In the genomic region with DNA sequence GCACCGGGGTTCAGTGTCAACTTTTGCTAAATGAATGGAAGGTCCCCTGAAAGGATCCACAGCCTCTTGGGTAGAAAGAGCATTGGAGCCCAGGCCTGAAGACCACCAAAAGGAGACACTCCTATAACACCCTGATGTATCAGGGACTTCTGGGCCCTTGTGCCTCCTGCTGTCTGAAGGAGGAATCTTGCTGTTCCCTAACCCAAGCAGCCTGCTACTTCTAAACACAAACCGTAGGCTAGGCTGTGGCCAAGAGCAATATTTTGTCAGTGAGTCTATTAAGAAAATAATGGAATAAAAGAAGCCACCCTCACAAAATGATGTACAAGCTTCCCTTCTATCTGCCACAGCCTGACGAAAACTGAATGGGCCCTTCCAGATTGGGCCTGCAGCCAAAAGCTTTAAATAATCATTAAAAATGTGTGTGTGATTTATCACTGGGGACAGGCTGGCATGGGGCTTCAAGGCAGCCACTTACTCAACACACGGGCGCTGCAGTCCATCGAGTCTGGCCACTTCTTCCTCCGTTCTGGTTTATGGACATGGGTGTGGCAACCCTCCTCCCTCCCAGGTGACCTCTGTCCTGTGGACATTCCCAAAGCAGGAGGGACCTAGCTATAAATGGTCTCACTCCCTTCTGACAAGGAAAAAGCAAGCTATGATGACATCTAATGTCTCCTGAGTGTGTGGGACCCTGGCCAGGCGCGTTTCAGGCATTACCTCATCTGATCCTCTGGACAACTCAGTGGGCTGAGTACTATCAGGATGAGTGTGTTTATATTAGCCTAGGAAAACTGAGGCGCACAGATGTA, we compare ENCODE assay signal across 19 mouse cellular contexts. TPM values are rescaled to one million over a fixed set of nuclear protein-coding genes. Genes with fewer than 3 reads are reported as not detected.
A peak's percentile ranks its signal among the peaks of the same experiment; 100 is the strongest.
DNase-seq lines count a peak whose midpoint lies in the region; ATAC-seq and TF ChIP-seq lines count a peak whose summit lies in the region.
"Had no signal": no experiment of that assay in that cellular context is flagged by ENCODE, and none has a peak within 500 bp of the region (broad histone marks: within the 10 kb centered on the region; RNA-seq: fewer than 3 reads in every experiment).

No protein-coding gene starts in this region.

- no peaks in the 10 kb centered on the region for H3K36me3 ChIP-seq in kidney, adult 2 months (ENCODE audit: control insufficient read depth, insufficient read depth, low read length)
- H3K36me3 ChIP-seq in midbrain, embryonic 11.5 days (ENCODE audit: control insufficient read depth, insufficient read depth, low read length): no peaks in the 10 kb centered on the region
- no peaks in the 10 kb centered on the region for H3K36me3 ChIP-seq in midbrain, embryonic 10.5 days
- H3K36me3 ChIP-seq in intestine, postnatal 0 days (ENCODE audit: control insufficient read depth, insufficient read depth): no peaks in the 10 kb centered on the region
- no peaks in the 10 kb centered on the region for H3K36me3 ChIP-seq in stomach, embryonic 14.5 days (ENCODE audit: control insufficient read depth, insufficient read depth, low read length)
- H3K36me3 ChIP-seq: embryonic facial prominence, embryonic 15.5 days; forebrain, embryonic 12.5 days; limb, embryonic 12.5 days had no signal

- H3K27ac ChIP-seq in kidney, adult 2 months (ENCODE audit: insufficient read depth, low read depth, low read length): no peak overlapping the region
- H3K27ac ChIP-seq in midbrain, embryonic 11.5 days (ENCODE audit: low read depth, low read length): no peak overlapping the region
- H3K27ac ChIP-seq in midbrain, embryonic 10.5 days (replicated peaks): no peak overlapping the region
- H3K27ac ChIP-seq in intestine, postnatal 0 days (ENCODE audit: low read depth, low read length): no peak overlapping the region
- no peak overlapping the region for H3K27ac ChIP-seq in stomach, embryonic 14.5 days (ENCODE audit: low read length)
- H3K27ac ChIP-seq: embryonic facial prominence, embryonic 15.5 days; forebrain, embryonic 12.5 days; limb, embryonic 12.5 days; liver, embryonic 14.5 days; macrophage had no signal

- peak; percentile 3 for DNase-seq in kidney, adult 2 months
- DNase-seq in kidney, postnatal 25 days: no peak
- peak; percentile 49 for DNase-seq in midbrain, embryonic 11.5 days (ENCODE audit: low spot score, missing footprints)
- no peak for DNase-seq in midbrain, embryonic 10.5 days (ENCODE audit: low spot score)
- DNase-seq in testis, postnatal 14 days (ENCODE audit: low spot score): no peak
- DNase-seq: cerebellum, adult 9-10 months; right cerebral cortex, postnatal 4 days; thymus, postnatal 14 days had no signal

- no peak for TF ChIP-seq CTCF in kidney, adult 2 months (conservative IDR thresholded peaks at IDR 0.05; ENCODE audit: insufficient read depth, insufficient read length, low read depth, low read length)
- peak; percentile 30; the same call in 1 of the 2 replicates for TF ChIP-seq CTCF in intestine, postnatal 0 days (IDR thresholded peaks at IDR 0.05; ENCODE audit: low read depth)

- no peaks in the 10 kb centered on the region for H3K9me3 ChIP-seq in midbrain, embryonic 11.5 days (ENCODE audit: control insufficient read depth, low read length)
- H3K9me3 ChIP-seq in midbrain, embryonic 10.5 days (replicated peaks): no peaks in the 10 kb centered on the region
- H3K9me3 ChIP-seq in intestine, postnatal 0 days (ENCODE audit: control insufficient read depth): no peaks in the 10 kb centered on the region
- no peaks in the 10 kb centered on the region for H3K9me3 ChIP-seq in stomach, embryonic 14.5 days (ENCODE audit: control insufficient read depth, low read depth, low read length)
- H3K9me3 ChIP-seq: embryonic facial prominence, embryonic 15.5 days; forebrain, embryonic 12.5 days; limb, embryonic 12.5 days had no signal

- H3K4me1 ChIP-seq in kidney, adult 2 months (ENCODE audit: control insufficient read depth, insufficient read depth, low read length): no peaks in the 10 kb centered on the region
- no peaks in the 10 kb centered on the region for H3K4me1 ChIP-seq in midbrain, embryonic 11.5 days (ENCODE audit: control insufficient read depth, insufficient read depth, low read length)
- no peaks in the 10 kb centered on the region for H3K4me1 ChIP-seq in midbrain, embryonic 10.5 days
- H3K4me1 ChIP-seq in intestine, postnatal 0 days (replicated peaks; ENCODE audit: control insufficient read depth, insufficient read depth, low read length): no peaks in the 10 kb centered on the region
- H3K4me1 ChIP-seq in stomach, embryonic 14.5 days (ENCODE audit: control insufficient read depth, insufficient read depth, low read length): no peaks in the 10 kb centered on the region
- H3K4me1 ChIP-seq: embryonic facial prominence, embryonic 15.5 days; forebrain, embryonic 12.5 days had no signal

- H3K4me3 ChIP-seq in kidney, adult 2 months (ENCODE audit: insufficient read depth, low read depth, low read length): no peak overlapping the region
- H3K4me3 ChIP-seq in midbrain, embryonic 11.5 days (ENCODE audit: low read depth, low read length): no peak overlapping the region
- H3K4me3 ChIP-seq in midbrain, embryonic 10.5 days: no peak overlapping the region
- H3K4me3 ChIP-seq in intestine, postnatal 0 days (ENCODE audit: low read depth, low read length): no peak overlapping the region
- H3K4me3 ChIP-seq in stomach, embryonic 14.5 days (ENCODE audit: low read depth, low read length): no peak overlapping the region
- H3K4me3 ChIP-seq: embryonic facial prominence, embryonic 15.5 days; forebrain, embryonic 12.5 days; limb, embryonic 12.5 days had no signal

- 33% methylated on average over 10 of the region's 10 CpGs for WGBS in kidney, adult 2 months
- WGBS in midbrain, embryonic 11.5 days: 90% methylated on average over 10 of the region's 10 CpGs
- WGBS in midbrain, embryonic 10.5 days: 84% methylated on average over 10 of the region's 10 CpGs
- 31% methylated on average over 10 of the region's 10 CpGs for WGBS in intestine, postnatal 0 days
- WGBS in stomach, embryonic 14.5 days: 37% methylated on average over 10 of the region's 10 CpGs

- no peak overlapping the region for H3K9ac ChIP-seq in midbrain, embryonic 11.5 days (ENCODE audit: low read length)
- H3K9ac ChIP-seq in intestine, postnatal 0 days (ENCODE audit: low read depth, low read length): no peak overlapping the region
- H3K9ac ChIP-seq in stomach, embryonic 14.5 days (replicated peaks; ENCODE audit: low read depth, low read length): no peak overlapping the region
- H3K9ac ChIP-seq: embryonic facial prominence, embryonic 15.5 days; forebrain, embryonic 12.5 days; limb, embryonic 12.5 days; liver, embryonic 14.5 days had no signal

- H3K4me2 ChIP-seq in midbrain, embryonic 11.5 days: no peak overlapping the region
- H3K4me2 ChIP-seq in intestine, postnatal 0 days (replicated peaks; ENCODE audit: low read depth): no peak overlapping the region
- H3K4me2 ChIP-seq in stomach, embryonic 14.5 days (replicated peaks; ENCODE audit: low read depth, low read length): no peak overlapping the region
- H3K4me2 ChIP-seq: embryonic facial prominence, embryonic 15.5 days; forebrain, embryonic 12.5 days; heart, embryonic 11.5 days; limb, embryonic 12.5 days had no signal

- H3K27me3 ChIP-seq in kidney, adult 2 months (replicated peaks; ENCODE audit: control insufficient read depth, insufficient read depth, low read length): no peaks in the 10 kb centered on the region
- no peaks in the 10 kb centered on the region; the same call in 1 of the 2 replicates for H3K27me3 ChIP-seq in midbrain, embryonic 11.5 days (ENCODE audit: control insufficient read depth, insufficient read depth, low read length)
- peaks cover 23% of the 10 kb centered on the region for H3K27me3 ChIP-seq in midbrain, embryonic 10.5 days (ENCODE audit: low read depth, poor library complexity, severe bottlenecking)
- no peaks in the 10 kb centered on the region for H3K27me3 ChIP-seq in intestine, postnatal 0 days (replicated peaks; ENCODE audit: control insufficient read depth, insufficient read depth, low read length)
- no peaks in the 10 kb centered on the region for H3K27me3 ChIP-seq in stomach, embryonic 14.5 days (ENCODE audit: control insufficient read depth, insufficient read depth, low read length)

- no peak for TF ChIP-seq POLR2A in kidney, adult 2 months (IDR thresholded peaks at IDR 0.05; ENCODE audit: low read depth, low read length)

- ATAC-seq in midbrain, embryonic 11.5 days (ENCODE audit: low FRiP score): no peak
- ATAC-seq in intestine, postnatal 0 days: peak; percentile 66; the same call in 1 of the 2 replicates
- peak; percentile 61; the same call in 1 of the 2 replicates for ATAC-seq in stomach, embryonic 14.5 days (ENCODE audit: insufficient number of reproducible peaks, insufficient read depth, low FRiP score, low read depth)
- ATAC-seq: inflammation-experienced regulatory T-cells, adult 6 months; midbrain, embryonic 16.5 days had no signal

RNA-seq across cellular contexts. Expression of a gene that starts 13.5 kb away (rescaled TPM):
- polyA plus RNA-seq in kidney, adult 2 months (2012; rRNA removed): not detected in 2 replicates
- polyA plus RNA-seq in midbrain, embryonic 11.5 days (2014; fragmentation: Nextera tagmentation; extraction: Ambion mirVana): not detected in 2 replicates
- not detected in 2 replicates for polyA plus RNA-seq in midbrain, embryonic 10.5 days (2016; fragmentation: Nextera tagmentation; extraction: Ambion mirVana)
- not detected in 2 replicates for polyA plus RNA-seq in intestine, postnatal 0 days (2015; fragmentation: Nextera tagmentation; extraction: Ambion mirVana)
- not detected in 2 replicates for polyA plus RNA-seq in stomach, embryonic 14.5 days (2014; fragmentation: Nextera tagmentation; extraction: Ambion mirVana)
- polyA plus RNA-seq: embryonic facial prominence, embryonic 15.5 days; heart, embryonic 11.5 days; inflammation-experienced regulatory T-cells, adult 6 months; limb, embryonic 12.5 days; liver, embryonic 14.5 days; macrophage; midbrain, embryonic 16.5 days; neural tube, embryonic 11.5 days had no signal

Comparison
In these comparisons a context has a peak if more than half of its experiments do, and no peak if none do; other contexts are left out.
1. DNase-seq: peak in kidney, adult 2 months (single experiment) and midbrain, embryonic 11.5 days (single experiment); none in kidney, postnatal 25 days (0 of 2), midbrain, embryonic 10.5 days (single experiment) and testis, postnatal 14 days (single experiment).